Mouse (Mus musculus) cortical plate, adult 2 months (tissue): ENCODE results near the gene Pstpip1.

ENCODE experiments used
- CTCF ChIP-seq: fragments of 200-500 bp; IDR thresholded peaks from 2 replicates; pipeline ENCODE4 v1.5.1; 2011; ENCODE audit warnings: mild to moderate bottlenecking, control low read depth, low read length; ENCODE audit not compliant: insufficient read depth; ENCODE audit errors: extremely low read depth
- POLR2A ChIP-seq: fragments of 200-500 bp; IDR thresholded peaks from 2 replicates; pipeline ENCODE4 v1.6.1; 2011; ENCODE audit warnings: mild to moderate bottlenecking, low read length, control low read depth; ENCODE audit not compliant: insufficient read depth; ENCODE audit errors: extremely low read depth

DNA sequence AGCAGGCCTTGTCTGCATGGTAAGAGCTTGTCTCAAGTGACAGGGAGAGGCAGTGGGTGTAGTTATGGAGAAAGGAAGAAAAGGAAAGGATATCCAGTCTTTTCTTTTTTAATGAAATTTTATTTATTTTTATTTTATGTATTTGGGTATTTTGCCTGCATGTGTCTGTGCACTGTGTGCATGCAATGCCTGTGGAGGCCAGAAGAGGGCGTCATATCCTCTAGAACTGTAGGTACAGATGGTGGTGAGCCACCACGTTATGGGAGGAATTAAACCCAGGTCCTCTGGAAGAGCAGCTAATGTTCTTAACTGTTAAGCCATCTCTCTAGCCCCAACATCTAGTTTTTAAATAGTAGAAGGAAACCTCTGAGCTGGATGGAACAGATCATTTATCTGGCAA lies 2.3 kb downstream of the Pstpip1 start:
- TF ChIP-seq CTCF = 0 out of 2 replicates have a peak, but pooled peaks have one; percentile 19
- no peak for TF ChIP-seq POLR2A
